Mouse (Mus musculus) urinary bladder, adult 18-20 months (tissue): ENCODE measurements around the gene Ptbp2.

Experiments
- DNase-seq, 2 experiments: peaks; one replicate each; pipeline ENCODE4 v3.0.0; 2022; ENCODE audit warnings: low spot score in 2 of 2, mixed read lengths in 2 of 2

The Ptbp2 gene

GRCm38 (mm10) chr3:119684741-119685140 lies 99.5 kb downstream of the Ptbp2 start:
- DNase-seq, result no peak
